Mouse (Mus musculus) lung, adult 2 months (tissue): ENCODE measurements at regions not wholly inside any gene's neighbourhood (a gene's known extent, or its start where the extent isn't known, plus 50 kb on each side); places are given as distances from the start of the nearest gene placed in this dataset.

Experiments used
- CTCF ChIP-seq: fragments of 200-500 bp; IDR thresholded peaks from 2 replicates; pipeline ENCODE4 v1.5.1; 2011; ENCODE audit warnings: mild to moderate bottlenecking, low read length, control low read depth; ENCODE audit not compliant: insufficient read depth
- POLR2A ChIP-seq: fragments of 200-500 bp; IDR thresholded peaks from 2 replicates; pipeline ENCODE4 v1.6.1; 2011; ENCODE audit warnings: low read depth, mild to moderate bottlenecking, control low read depth, low read length, borderline replicate concordance; ENCODE audit errors: extremely low read depth

DNA sequence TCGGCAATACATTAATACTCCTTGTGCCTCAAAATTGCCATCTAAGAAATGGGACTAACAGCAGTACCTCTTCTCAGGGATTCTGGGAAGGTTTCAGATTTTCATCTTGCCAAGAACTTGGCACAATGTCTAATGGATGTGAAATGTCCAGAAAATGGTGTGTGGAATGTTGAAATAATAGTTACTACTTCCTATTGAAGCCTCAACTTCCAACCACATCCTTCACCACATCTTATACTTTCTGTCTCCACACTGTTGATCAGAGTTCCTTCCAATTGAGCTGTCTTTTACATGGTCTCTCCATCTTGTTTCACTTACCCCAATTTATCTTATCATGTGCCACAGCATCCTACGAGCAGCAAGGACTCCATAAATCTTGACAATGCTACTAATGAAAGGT, 122.3 kb upstream of the Fmo9 start:
- no peak for TF ChIP-seq CTCF
- TF ChIP-seq POLR2A: no peak
